Mouse (Mus musculus): ENCODE results near the gene Pxdc1.

GRCm38 (mm10) chr13:34651474-34651991 lies 1.8 kb downstream of the Pxdc1 start:
- TF ChIP-seq CTCF (IDR thresholded peaks at IDR 0.05; ENCODE audit: extremely low read depth, insufficient read depth, low read length) (no peak), POLR2A (IDR thresholded peaks at IDR 0.05; ENCODE audit: extremely low read depth, insufficient read depth, low read length) (no peak)
